Mouse (Mus musculus): ENCODE measurements around the gene Ccl17.

Gene Ccl17

DNA sequence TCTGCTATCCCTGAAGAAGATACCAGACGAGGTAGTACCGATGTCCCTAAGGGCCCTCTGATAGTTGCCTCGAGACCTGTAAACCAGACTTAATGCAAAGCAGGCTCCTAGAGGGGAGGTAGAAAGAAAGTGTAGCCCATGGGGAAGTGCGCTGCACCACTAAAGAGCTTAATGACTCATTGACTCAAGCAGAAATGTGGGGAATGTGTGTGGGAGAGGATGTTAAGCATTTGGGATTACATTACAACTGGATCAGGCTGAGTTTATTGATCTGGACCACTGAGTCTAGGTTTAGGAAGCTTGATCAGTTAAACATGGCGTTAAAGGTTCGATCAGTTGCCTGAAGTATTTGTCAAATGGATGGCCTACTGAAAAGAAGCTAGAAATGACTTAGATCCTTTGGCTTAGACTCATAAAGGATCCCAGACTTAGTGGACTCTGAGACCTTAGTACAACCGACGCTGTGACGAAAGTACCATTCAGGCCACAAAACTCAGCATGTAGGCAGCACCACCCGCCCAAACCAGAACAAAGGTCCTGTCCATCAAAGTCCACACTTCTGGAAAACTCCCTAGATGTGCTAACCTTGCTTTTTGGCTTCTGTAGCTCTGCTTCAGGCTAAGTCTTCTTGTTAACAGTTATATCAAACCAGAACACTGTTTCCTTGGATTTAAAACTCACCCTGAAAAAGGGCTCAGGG is 20.8 kb upstream of the Ccl17 start:
- DNase-seq = no peak

DNA sequence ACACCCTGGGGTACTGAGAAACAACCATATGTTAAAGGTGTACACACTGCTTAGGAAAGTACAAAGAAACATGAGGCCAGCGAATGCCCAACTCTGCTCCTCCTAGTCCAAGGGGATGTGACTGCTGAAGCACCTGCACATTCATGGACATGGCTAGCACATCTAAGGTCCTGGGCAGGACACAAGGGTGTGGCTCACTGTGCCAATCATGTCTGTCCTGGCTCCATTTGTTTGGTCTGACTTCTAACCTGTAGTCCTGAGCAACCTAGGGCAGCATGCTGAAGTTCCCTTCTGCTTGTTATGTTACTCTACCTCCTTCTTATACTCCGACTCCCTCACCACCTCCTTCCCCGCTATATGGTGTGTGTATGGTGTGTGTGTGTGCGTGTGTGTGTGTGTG is 15.9 kb upstream of the Ccl17 start:
- DNase-seq = no peak

DNA sequence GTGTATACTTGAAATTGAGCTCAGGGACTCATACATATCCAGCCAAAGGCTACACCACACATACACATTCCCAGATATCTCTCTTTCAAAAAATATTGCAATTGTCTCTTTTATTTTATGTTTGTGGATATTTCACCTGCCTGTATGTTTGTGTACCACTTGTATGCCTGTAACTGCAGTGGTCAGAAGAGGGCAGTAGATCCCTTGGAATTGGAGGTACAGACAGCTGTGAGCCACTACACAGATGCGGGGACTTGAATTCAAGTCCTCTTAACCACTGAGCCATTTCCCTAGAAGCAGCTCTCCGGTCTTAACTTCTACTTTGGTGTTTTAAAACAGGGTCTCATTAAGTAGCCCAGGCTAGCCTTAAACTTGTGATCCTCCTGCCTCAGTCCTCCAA is 15.5 kb upstream of the Ccl17 start:
- no peak for DNase-seq

DNA sequence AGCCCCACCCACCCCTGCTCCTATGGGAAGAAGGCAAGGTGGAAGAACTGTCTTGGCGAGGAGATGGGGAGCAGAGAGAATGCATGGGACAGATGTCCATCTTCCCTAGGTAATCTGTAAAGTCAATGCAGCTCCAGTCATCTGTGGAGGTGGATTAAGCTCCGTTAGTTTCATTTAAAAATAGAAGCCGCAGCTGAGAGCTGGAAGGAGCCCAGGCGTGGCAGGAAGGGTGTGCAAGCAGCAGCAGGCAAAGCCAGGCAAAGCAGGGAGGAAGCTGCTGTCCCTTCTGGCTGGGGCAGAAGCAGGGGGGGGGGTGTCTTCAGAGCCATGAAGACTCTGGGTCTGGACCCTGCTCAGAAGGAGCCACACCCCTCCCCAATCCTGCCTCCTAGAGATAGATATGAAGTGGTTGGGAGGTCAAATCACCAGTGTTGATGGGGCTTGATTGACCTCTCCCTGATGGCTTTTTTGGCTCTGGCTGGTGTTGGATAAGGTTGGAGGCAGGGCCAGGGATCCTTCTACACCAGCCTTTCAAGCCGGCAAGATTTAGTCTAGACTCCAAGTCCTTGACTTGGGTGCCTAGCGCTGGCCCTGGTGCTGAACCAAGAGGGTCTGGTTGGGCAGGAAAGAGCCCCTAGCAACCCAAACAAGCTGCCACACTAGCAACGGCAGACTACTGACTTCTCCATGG is 9.8 kb upstream of the Ccl17 start:
- DNase-seq = no peak

DNA sequence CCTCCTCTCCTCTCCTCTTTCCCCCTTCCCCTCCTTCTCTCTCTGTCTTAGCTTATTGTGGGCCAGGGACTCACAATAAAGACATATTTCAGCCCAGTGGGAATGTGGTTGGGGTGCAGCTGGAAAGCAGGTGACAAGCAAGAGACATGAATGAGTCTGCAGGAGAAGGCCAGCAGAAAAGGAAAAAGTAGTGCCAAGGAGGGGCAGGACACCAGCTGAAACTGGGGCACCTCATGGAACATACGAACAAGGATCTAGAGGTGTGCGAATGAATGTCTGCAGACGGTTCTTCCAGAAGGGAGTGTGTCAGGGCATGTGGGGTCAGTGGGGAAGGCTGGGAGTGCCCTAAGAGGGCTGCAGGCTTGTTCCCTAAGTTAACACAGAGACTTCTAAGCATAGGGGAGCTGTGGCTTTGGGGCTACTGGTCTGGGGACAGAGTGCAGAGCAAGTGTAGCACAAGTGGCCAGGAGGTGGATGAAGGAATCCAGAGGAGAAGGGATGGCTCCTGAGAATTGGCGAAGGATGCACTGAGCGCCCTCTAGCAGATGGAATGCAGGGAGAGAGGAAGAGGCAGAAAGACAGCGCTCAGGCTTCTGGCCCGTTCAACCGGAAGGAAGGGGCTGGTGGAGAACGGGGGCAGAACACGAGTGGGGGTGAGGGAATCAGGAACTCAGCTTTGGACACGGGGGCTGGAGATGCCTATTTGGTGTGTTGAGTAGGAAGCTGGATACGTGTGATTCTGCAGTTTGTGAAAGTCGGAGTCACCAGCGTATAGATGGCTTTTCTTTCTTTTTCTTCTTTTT is 8.8 kb upstream of the Ccl17 start:
- no peak for DNase-seq

DNA sequence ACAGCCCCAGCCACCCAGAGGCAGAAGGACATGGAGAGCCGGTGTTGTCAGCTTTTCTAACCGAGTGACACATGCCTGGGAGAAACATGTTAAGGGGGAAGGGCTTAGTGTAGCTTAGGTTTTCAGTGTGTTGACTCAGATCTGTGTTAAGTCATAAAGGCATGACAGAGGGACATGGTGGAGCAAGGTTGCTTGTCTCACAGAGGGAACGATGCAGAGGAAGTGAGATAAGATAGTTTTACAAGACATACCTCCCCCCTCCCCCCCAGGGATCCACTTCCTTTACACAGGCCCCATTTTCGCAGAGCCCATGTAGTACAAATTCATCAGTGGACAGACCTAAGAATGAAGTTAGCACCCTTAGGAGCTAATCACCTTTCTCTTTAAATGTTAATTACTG is 7.9 kb upstream of the Ccl17 start:
- no peak for DNase-seq

DNA sequence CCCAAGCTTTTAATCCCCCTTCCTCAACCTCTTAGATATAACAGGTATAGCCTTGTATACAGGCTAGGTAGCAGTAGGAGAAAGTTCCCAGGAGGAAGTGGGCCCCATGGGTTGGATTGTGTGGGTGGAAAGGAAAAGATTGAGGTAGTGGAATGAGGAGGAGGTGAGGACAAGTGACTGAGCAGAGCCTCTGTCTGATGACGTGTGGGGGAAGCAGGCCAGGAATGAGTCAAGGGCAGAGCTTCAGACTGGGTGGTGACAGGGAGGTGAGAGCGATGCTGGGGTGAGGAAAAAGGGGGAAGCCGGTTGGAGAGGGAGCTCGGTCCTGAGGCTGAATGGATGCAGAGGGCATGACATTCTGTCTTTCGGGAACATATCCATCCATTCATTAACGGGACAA is 6.7 kb upstream of the Ccl17 start:
- no peak for DNase-seq

DNA sequence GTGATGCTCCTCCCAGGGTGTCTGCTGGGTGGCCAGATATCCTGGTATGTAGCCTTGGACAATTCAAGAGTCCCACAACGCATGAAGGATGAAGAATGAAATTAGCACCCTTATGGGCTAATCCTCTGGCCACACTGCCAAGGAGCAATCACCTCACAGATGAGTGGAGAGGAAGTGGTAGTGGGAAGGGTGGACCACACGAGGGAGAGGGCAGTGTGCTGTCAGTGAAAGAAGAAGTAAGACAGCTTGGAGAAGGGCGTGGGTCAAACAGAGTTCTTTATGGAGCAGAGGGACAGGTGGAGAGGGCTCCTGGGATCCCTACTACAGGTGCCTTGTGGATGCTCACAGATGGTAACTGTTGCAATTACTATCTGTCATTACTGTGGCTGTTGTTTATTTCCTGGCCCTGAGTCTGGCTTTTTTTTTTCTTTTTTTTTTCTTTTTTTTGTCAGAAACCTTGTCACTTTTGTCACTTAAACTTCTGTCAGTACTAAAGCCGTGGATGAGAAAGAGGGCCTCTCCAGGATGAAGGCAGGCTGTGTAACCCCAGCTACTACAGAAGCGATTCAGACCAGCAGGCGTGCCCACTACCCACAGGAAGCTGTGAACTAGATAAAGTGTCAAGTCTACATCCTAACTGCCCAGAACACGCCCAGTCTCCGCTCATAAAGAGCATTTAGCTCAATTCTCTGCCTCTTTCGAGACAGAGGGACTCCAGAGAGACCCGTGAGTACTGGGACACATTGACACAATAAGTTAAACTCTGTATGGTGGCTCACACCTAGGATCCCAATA is 5.5 kb upstream of the Ccl17 start:
- no peak for DNase-seq

DNA sequence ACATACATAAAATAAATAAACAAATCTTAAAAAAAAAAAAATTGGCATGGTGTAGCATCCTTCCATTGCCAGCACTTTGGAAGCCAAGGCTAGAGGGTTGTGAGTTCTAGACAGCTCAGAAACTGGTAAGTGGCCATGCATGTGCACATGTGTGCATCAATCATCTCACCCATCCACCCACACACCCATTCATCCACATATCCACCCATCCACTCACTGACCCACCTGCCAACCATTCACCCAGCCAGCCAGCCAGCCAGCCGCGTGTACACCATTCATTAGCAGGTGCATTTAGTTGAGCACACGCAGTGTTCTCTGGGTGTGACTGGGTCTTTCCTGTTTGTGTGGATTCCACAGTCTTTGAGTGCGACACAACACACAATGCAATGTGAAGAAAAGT is 4.4 kb upstream of the Ccl17 start:
- no peak for DNase-seq

DNA sequence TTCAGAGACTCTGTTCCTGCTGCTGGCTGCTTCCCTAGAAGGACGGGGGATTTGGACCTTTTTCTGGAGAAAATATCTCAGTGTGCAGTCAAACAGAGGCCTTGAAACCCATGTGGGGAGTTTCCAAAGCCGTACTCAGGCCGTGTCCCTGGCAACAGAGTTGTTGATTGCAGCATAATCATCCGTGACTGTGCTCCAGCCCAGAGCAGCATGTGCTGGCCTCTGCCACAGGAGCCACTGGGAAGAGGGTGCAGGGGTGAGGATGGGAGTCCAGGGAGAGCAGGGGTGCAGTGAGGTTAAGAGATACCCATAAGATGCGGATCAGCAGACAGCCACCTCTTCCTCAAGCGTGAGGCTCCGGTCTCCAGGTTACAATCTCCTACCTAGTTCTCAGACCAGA is 2.7 kb upstream of the Ccl17 start:
- DNase-seq = no peak

DNA sequence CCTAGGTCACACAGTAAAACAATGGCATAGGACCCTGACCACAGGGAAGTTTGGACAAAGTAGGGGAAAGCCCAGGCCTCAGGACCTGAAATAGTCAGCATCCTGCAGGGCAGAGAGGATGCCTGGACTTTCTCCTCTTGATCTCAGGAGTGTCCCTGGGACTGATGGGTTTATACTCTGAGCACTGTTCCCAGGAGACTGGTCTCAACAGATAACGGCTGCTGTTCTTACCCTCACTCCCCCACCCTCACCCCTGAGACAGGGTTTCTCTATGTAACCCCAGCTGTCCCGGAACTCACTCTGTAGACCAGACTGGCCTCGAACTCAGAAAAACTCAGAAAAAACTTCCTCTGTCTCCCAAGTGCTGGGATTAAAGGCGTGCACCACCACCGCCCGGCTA is 1.9 kb upstream of the Ccl17 start:
- DNase-seq = no peak

DNA sequence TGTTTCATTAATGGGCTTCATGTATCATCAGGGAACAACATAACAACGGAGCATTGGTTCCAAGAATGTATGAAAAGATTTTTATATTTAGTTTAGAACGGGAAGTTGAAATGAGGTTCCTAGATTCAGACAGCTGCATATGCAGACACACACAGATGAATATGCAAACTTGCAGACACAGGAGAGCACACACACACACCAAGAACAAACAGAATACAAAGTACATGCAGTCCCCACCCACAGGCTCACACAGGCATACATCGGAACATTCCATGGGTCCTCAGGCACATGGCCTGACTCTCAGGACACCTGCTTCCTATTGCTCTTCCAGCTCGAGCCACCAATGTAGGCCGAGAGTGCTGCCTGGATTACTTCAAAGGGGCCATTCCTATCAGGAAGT is 602 bp downstream of the Ccl17 start:
- no peak for DNase-seq

DNA sequence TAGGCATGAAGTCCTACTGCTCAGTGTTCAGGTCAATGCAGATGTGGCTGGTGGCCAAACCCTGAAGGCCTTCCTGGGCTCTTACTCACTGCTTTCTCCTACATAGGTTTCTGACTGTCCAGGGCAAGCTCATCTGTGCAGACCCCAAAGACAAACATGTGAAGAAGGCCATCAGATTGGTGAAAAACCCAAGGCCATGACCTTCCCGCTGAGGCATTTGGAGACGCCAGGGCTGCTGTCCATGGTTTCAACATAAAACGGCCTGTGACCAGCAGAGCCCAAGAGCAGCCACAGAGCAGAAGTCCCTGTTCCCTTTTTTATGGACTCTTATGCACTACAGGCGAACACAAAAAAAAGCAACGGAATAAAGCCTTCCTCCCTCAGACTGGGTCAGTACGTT is 1.4 kb downstream of the Ccl17 start:
- no peak for DNase-seq

DNA sequence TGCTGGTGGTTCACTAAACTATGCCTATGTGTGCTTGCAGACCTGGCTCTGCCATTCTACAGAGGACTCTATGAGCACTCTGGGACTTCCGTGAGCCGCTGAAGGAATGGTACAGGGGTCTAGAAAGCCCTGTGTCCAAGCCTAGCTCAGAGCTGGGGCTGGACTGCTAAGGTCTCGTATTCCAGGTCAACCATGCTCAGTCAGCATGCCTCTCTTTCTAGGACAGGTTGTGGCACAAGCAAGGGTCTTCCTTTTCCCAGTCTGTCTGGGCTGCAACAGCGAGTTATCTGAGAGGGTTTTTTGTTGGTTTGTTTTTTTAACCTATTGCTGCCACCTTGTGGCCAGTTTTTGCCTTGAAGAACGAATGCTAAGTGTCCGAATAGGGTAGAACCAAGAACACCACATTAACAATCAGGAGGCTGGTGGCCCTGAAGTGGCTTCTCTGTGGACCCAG is 2.4 kb downstream of the Ccl17 start:
- peak; percentile 30 to 52 for DNase-seq

DNA sequence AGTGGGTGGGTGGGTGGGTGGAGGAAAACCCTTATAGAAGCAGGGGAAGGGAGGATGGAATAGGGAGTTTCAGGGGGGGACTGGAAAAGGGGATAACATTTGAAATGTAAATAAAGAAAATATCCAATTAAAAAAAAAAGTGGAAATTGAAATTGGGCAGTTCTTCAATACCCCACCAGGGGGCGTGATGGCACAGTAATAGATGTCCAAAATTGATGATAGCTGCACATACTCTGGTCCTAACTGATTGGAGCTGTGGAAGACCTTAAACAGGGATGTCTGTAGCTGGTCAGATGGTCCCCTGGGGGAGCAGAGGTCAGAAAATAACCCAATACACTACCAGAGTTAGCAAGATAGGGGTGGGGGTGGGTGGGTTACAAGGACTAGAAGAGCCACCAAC is 4.3 kb downstream of the Ccl17 start:
- DNase-seq = no peak

DNA sequence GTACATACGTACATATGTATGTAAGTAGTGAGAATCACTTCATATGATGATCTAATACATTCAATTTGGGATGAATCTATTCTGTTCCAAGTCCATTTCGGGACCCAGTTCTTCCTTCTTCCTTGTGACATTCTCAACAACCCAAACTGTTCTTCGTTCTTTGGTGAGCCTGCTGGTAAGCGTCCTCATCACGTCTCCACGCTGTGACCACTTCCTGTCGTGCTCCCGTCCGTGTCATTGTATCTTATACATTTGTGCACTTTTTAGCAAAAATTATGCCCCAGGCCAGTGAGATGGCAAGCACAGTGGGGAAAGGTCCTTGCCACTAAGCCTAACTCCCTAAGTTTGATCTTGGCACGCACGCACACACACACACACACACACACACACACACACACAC is 7.7 kb downstream of the Ccl17 start:
- DNase-seq = no peak

DNA sequence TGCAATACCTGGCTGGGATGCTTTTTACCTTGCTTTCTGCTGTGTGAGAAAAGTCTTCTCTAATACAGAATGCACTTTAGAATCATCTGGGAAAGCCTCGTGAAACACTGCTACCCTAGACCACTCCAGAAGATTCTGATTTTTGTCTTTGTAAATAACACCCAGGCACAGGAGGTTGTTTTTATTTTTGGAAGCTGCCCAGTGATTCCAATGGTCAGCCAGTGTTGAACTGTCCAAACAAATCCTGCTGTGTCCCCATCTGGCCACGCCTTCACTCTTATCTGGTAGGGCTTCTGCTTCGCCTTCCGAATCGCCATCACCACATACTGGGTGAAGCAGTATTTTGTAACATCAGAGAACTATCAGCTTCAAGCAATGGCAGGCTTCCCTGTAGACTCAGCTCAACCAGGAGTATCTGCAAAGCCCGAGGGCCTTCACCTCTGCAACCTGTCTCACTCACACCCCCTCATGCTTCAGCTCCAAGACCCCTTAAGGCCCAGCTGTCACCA is 9.5 kb downstream of the Ccl17 start:
- no peak for DNase-seq

DNA sequence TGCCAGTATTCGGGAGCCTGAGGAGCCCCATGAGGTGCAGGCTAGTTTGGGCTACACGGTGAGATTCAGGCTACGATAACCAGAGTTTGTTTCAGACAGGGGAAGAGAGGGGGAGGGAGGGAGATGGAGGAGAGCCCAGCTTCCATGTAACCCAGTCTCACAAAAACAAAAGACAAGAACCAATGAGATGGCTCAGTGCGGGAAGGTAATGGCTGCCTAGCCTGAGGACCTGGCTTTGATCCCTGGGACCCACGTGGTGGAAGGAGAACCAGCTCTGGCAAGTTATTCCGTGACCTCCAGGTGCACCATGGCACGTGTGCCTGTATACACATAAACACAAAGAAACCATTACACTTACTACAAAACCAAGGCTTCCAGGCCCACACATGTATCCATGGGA is 10.3 kb downstream of the Ccl17 start:
- no peak for DNase-seq

DNA sequence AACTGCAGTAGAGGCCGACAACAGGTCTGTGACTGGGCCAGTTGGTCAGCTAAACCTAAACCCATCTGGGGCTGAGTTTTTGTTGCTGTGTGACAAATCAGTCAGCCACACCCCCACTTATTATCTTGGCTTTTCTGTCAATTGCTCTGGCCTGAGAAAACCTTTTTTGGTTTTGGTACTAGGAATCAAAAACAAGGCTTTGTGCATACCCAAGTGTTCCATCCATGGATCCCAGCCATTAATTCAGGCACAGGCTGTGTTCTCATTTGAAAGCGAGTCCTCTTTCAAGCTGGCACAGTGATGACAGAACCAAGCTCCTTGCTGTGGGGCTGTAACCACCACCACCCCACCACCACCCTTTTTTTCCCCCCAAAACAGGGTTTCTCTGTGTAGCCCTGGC is 11.1 kb downstream of the Ccl17 start:
- no peak for DNase-seq

DNA sequence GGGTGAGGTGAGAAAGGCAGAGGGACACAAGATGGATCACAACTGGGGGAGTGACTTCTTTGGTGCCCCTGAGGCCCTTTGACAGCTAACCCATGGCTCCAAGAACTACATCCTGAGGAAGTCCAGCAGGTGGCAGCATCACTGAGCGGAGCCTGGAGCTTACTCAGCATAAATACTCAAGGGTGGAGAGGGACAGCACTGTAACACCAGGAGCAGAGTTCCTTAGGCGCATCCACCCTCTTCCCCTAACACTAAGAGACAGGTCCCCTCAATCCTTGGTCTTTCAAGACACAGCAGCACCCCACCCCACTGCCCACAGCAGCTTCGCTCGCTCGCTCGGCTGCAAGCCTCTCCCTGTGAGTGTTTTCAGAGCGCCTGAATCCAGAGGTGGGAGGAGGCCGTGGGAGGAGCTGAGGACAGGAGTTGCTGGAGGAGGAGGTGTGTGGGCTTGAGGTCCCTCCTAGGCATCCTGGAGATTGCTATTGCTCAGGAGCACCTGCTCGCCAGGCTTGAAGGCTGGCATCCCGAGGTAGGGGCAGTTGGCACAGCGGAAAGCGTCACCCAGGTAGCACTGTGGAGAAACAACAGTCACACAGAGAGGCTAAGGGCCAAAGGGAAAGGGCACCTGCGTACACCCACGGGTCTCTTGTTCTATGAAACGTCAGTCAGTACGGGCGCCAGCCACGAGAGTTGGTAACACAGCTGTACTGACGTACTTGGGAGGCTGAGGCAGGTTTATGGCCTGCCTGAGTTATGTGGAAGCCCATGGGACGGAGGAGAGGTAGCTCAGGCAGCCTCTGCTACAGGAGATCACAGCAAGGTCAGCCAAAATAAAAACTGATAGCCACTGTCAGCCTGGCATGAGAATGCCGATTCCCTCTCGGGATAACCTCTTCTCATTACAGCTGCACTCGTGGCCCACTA is 12.6 kb downstream of the Ccl17 start:
- DNase-seq = peak; percentile 18 to 31

DNA sequence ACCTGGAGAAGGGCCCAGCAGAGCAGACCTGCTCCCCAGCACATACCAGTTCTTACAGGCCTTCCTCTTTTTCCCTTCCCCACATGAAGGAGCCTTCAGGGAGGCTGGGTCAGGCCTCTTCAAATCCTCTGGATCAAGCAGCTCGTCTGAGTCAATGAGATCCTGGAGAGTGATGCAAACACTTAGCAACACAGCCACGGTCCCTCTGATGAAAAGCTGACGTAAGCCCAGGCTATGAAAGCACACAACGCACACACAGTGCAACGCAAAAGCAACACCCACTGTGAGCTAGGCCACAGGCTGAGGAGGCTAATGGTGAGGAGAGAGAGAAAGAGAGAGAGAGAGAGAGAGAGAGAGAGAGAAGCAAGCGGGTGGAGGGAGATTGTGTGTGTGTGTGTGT is 14.9 kb downstream of the Ccl17 start:
- DNase-seq = no peak

DNA sequence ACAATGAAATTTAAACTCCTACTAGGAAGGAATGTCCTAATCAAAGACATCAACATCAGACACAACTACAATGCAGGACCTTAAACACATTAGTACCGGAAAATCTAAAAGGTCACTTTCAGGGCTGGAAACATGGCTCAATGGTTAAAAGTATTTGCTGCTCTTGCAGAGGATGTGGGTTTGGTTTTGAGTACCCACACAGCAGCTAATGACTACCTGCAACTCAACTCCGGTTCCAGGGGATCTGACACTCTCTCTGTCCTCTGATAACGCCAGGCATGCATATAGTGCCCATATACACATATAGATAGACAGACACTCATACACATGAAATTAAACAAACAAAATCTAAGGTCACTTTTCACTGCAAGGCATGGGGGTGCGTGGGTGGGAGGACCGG is 16.0 kb downstream of the Ccl17 start:
- DNase-seq = no peak
